Mouse (Mus musculus) left cerebral cortex, adult 9 months (tissue): ENCODE results near the gene Alg13.

ENCODE experiments used
- DNase-seq, 2 experiments: peaks; one replicate each; pipeline ENCODE4 v3.0.0; 2022; ENCODE audit warnings: low spot score in 2 of 2

The Alg13 gene

DNA sequence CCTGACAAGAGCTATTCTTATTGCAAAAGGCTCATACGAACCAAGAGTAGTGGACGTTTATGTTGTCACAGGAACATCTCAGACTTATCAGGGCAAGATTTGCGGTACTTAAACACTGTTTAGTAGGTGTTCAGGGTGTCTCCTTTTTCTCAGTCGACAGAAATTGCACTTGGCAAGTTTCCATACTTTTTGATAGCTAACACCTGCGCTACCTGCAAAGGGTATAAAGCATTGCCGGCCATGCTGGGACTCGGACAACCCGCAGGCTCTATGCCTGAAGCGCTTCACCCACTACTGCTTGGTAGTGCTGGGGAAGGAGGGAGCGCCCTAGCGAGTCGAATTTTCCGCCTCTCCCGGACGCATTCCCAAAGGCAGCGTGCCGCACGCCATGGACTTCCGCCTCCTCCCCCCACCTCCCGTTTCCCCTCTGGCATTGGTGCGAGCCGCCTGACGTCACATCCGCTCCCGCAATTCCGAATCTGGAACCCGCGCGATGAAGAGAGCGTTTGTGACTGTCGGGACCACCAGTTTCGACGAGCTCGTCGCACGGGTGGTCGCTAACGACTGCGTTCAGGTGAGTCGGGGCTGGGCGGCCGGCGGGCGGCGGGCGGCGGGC lies at the start of gene Alg13:
Gene Alg13 (plus strand): TSS at position 257 of the 616 bp plus-strand sequence.
- peak; percentile 25 to 73 for DNase-seq

GRCm38 (mm10) chrX:144268606-144269005 lies 49.0 kb upstream of the Alg13 start:
- no peak for DNase-seq

DNA sequence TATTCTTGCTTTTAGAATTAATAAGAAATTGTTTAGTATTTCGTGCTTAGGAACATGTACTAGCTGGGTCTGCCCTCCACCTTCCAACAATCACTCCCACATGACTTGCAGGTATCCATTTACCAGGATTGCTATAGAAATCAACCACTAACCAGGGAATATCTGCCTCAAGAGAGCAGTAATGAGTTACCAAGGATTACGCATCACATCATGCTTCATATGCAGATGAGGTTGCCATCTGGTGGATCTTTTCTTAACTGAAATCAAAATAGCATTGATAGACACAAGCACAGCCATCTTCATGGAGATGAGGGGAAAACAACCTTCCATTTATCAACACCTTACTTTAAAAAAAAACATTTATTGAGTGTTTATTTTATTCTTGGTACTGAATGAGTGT lies 16.1 kb upstream of the Alg13 start:
- no peak for DNase-seq

GRCm38 (mm10) chrX:144305659-144306058 lies 11.9 kb upstream of the Alg13 start:
- DNase-seq, result no peak

GRCm38 (mm10) chrX:144314041-144314440 lies 3.6 kb upstream of the Alg13 start:
- DNase-seq, result no peak

DNA sequence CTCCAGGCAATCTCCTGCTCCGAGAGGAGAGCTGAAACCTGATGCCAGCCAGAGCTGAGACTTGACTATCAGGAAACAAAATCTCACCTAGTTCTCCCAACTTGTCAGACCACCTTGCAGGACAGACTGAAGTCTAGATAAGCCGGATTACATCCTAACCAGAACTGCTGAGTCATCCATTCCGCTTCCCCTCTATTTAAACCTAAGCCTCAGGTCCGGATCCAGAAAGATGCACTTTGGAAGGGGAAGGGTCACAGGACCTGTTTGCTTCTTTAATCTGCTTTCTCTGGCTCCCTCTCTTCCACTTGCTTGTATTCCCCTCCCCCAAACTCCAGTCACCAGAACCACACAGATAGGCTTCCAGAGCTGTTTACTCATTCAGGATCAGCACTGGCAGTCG lies 2.6 kb upstream of the Alg13 start:
- no peak for DNase-seq

DNA sequence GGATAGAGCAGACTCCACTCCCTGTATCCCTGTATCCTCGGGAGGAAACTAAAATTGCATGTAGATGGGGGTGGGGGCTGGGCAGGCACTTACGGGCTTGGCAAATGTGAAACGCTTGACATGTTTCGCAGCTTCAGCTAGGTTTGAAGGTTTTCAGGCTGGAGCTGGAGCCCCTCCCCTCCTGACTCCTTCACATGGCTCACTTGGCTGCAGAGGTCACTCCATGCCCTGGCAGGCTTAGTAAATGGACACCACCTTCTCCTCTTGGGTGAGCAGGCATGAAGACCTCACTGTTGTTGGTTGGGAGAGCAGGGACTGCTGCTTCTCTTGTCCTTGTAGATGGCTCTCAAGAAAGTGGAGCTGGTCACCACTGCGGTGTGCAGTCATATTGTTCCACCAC lies 1.6 kb upstream of the Alg13 start:
- no peak for DNase-seq

DNA sequence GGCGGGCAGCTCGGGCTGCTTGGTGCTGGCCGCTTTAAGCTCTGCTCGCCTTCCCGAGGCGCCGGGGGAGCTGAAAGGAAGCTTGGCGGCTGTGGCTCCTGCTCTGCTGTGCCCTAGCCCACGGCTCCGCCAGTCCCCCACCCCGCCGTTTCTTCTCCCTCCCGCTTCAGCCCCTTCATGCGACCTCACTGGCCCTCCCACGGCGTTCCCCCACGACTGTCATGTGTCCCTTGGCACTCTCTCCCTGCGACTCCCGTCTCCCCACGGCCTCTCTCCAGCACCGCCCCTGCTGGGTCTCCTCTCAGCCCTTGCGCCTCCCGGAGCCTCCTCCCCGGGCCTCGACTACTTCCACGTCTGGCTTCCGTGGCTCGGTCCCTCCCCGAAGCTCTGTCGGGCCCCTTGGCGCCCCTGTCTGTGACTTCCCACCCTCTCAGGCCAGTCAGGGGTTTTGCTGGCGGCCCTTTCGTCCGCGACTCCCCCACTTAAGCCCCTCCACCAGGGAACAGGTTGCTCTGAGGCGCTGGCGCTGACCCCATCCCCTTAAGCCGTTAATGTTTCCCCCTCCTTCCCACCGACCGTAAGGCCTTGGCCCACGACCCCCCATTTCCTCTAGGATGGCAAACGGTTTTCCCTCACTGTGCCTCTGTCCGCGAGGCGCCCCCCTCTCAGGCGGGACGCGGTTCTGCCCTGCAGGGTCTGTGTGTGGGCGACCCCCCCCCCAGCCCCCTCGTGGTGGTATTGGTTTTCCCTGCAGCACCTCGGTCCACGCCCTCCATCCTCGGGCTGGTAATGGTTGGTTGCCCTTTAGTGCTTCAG lies 768 bp downstream of the Alg13 start:
- peak in 1 of 2 experiments; percentile 9 for DNase-seq

DNA sequence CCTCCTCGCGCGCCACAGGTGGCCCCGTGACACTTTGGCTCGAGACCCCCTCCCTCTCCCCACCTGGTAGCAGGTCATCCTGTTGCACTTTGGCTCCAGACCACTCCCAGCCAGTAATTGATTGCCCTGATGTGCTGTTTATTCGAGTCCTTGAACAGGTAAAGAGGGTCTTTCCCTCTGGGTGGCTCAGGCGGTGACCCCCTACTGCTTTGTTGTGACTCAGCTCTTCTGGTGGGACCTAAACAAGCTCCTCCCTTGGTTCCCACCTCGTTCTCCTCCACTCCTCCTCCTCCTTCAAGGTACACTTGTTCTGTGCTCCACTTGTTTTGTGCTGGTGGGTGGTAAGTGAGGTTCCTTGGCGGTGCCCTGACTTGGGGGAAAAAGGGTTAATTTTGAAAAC lies 1.8 kb downstream of the Alg13 start:
- DNase-seq, result no peak

GRCm38 (mm10) chrX:144325375-144325774 lies 7.8 kb downstream of the Alg13 start:
- DNase-seq, result no peak

- DNase-seq, result no peak
Measured at GRCm38 (mm10) chrX:144335332-144336015, 17.9 kb downstream of the Alg13 start.

DNA sequence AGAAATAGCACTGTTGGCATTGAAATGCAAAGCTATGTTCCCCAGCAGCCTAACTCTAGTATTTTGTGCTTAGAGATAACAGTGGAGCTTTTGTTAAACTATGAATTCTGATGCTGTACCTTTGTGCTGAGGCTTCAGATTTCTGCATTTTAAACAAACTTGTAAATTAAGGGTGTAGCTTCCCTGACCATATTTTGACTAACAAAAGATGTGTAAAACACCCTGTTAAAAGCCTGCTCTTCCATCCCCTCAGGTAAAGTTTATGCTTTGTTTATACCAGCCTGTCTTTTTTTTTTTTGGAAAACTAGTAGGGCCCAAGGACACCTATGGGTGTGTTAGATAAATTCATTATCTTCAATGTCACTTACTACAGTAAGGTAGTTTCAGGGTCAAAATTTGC lies 20.3 kb downstream of the Alg13 start:
- no peak for DNase-seq

DNA sequence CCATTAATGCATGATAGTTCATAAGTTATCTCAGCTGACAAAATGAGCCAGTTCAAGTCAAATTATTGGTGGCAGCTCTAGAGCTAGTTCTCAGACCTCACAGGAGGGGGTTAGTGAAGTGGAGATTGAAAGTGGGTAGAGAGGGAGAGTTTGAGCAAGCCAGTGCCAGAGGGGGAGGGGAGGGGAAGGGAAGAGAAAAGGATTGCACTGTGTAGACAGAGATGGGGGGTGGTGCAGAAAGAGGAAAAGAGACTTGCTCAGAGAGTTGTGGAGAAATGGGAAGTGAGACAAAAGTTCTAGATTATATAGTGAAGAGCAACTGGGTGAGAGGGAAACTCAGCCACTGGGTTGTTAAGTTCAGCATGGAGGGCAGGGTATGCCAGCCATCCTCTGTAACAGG lies 20.8 kb downstream of the Alg13 start:
- DNase-seq, result no peak

DNA sequence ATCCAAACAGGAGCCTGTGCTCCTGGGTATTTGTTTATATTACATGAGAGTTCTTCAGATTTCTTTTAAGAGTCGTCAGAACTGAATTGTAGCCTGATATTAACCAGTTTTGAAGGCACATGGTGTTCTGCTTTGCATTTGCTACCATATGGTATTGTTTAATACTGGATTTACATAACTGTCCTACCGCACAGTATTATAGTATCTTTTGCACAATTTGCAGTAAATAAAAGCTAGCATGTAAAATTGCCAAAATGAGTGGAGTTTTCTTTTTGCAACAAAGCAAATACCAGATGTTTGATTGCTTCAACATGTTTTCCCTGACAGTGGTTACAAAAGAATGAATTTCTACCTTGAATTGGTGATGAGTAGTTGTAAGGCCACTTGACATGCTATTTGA lies 56.6 kb downstream of the Alg13 start:
- DNase-seq, result no peak

DNA sequence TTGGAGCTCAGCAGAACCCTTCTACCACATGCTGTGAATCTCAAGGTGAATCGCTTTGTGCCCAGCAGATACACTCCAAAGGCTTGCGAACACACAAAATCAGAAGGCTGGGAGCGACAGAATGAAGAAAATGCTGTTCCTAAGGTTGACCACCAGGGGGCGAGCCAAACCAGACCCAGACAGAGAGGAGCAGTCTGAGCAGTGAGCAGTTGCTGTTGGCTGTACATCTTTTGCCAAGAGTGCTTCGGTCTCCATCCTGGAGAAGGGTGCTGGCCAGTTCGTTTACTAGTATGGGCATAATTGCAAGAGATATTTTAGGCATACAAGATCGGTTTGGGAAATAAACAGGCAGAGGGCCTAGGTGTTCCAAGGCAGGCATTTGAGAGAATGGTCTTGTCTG lies 85.9 kb downstream of the Alg13 start:
- peak in 1 of 2 experiments; percentile 48 for DNase-seq

DNA sequence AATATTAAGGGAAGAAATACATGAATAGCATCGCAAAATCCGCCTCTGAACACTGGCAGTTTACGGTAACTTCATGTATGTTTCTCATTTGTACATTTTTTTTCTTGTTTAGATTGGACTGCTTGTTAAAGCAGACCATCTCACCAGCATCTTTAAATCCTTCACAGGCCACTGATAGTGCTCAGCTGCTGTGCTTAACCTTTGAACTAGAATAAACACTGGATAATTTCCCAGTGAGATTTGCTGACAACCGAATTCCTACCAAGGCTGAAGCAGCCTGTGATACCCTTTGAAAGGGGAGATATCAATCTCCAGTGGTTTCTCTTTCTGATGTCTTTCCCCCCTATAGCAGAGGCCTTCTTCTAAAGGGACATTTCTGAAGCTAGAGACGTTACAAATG lies 90.4 kb downstream of the Alg13 start:
- DNase-seq, result no peak

DNA sequence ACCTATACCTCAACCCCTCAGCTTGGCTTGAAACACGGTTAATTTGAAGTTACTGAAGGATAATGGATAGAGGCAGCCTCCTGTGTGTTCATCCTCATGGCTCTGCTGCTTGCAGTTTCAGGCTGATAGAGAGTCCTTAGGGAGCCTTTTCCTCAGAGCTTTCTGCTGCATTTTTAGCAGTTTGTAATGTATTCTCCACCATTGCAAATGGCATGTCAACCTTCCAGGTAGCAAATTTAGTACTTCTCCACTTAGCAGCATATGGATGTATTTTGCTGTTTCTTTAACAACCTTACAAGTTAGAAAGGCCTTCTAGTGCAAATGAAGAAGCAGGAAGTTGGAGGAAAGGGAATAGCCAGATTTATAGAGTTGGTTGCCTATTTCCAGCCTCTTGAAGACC lies 102.7 kb downstream of the Alg13 start:
- peak in 1 of 2 experiments; percentile 4 for DNase-seq

GRCm38 (mm10) chrX:144421091-144421490 lies 103.5 kb downstream of the Alg13 start:
- DNase-seq, result no peak

DNA sequence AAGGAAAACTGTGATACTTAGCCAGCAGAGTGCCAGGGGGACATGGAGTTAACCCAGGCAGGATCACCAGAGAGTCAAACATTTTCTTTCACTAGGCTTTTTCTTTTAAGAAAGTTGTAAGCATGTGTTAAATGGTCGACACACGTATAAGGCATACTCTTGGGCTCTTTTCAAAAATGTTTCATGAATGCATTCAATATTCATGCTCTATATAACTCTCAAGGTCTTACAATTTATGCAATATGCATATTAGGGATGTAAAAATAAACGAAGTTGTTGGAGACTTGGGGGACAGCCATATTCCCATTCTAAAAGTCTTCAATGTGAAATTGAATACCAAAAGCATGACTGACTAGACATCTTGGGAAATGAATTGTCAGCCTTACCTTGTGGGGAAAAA lies 106.2 kb downstream of the Alg13 start:
- DNase-seq, result no peak
